Mouse (Mus musculus) megakaryocyte-erythroid progenitor cell, adult 5-6 weeks (primary cell): ENCODE data around the gene Hist3h2ba. TPM values are rescaled to one million over a fixed set of nuclear protein-coding genes. Genes with fewer than 3 reads are reported as not detected.

Experiments
- ATAC-seq: replicated peaks from 2 replicates; pipeline ENCODE4 v1.8.0; 2016; ENCODE audit warnings: mild to moderate bottlenecking, inconsistent platforms; ENCODE audit not compliant: severe bottlenecking, poor library complexity, low FRiP score, low TSS enrichment
- total RNA-seq, 2 experiments: library from RNA; stranded (forward) in 1 of 2; stranded (reverse) in 1 of 2; fragments of 200-1000, 215-1000 nt in 1 of 2; fragments of >200 nt in 1 of 2; fragmentation: Nextera tagmentation in 1 of 2; gene quantifications; 2 replicates each; pipeline ENCODE4 v1.2.3; 2014 to 2017

Gene Hist3h2ba
- total RNA-seq, 2 experiments from 2014 or later: 6.3 to 21.1 TPM

GRCm38 (mm10) chr11:58959921-58960465 lies 11.3 kb downstream of the Hist3h2ba start:
- ATAC-seq: peak; percentile 79

- no peak for ATAC-seq
Measured at GRCm38 (mm10) chr11:58961364-58962177, 12.9 kb downstream of the Hist3h2ba start.

GRCm38 (mm10) chr11:58963543-58963942 lies 14.8 kb downstream of the Hist3h2ba start:
- ATAC-seq: peak; percentile 29; the same call in 1 of the 2 replicates

- no peak for ATAC-seq
Measured at GRCm38 (mm10) chr11:58964216-58964615, 15.5 kb downstream of the Hist3h2ba start.

- no peak for ATAC-seq
Measured at GRCm38 (mm10) chr11:58965001-58965760, 16.5 kb downstream of the Hist3h2ba start.

- no peak for ATAC-seq
Measured at GRCm38 (mm10) chr11:58967346-58967745, 18.6 kb downstream of the Hist3h2ba start.

- ATAC-seq: no peak
Measured at GRCm38 (mm10) chr11:58968551-58968950, 19.8 kb downstream of the Hist3h2ba start.

- ATAC-seq: no peak
Measured at GRCm38 (mm10) chr11:58969027-58969426, 20.3 kb downstream of the Hist3h2ba start.

- no peak for ATAC-seq
Measured at GRCm38 (mm10) chr11:58969659-58970058, 20.9 kb downstream of the Hist3h2ba start.

GRCm38 (mm10) chr11:58970831-58971530 lies 22.3 kb downstream of the Hist3h2ba start:
- ATAC-seq: no peak

- no peak for ATAC-seq
Measured at GRCm38 (mm10) chr11:58971796-58972195, 23.1 kb downstream of the Hist3h2ba start.

GRCm38 (mm10) chr11:58974414-58974813 lies 25.7 kb downstream of the Hist3h2ba start:
- ATAC-seq: no peak

GRCm38 (mm10) chr11:58977150-58977549 lies 28.4 kb downstream of the Hist3h2ba start:
- peak; percentile 29; the same call in 1 of the 2 replicates for ATAC-seq

GRCm38 (mm10) chr11:58977607-58978026 lies 28.9 kb downstream of the Hist3h2ba start:
- no peak for ATAC-seq

GRCm38 (mm10) chr11:58978027-58978705 lies 29.4 kb downstream of the Hist3h2ba start, which contains the start of gene Trim11:
TSS of gene Trim11 (plus strand) at chr11:58978093.
- peak; percentile 35; the same call in 1 of the 2 replicates for ATAC-seq

GRCm38 (mm10) chr11:58978706-58979030 lies 29.9 kb downstream of the Hist3h2ba start:
- ATAC-seq: no peak

GRCm38 (mm10) chr11:58979183-58979582 lies 30.5 kb downstream of the Hist3h2ba start:
- no peak for ATAC-seq

GRCm38 (mm10) chr11:58979661-58980060 lies 30.9 kb downstream of the Hist3h2ba start:
- no peak for ATAC-seq

GRCm38 (mm10) chr11:58980381-58980990 lies 31.8 kb downstream of the Hist3h2ba start:
- ATAC-seq: no peak
